Comparison of ENCODE assay signal across 9 mouse cellular contexts in genomic region chr14:25539493-25540116, GRCm38 (mm10).
DNase-seq lines count a peak whose midpoint lies in the region; ATAC-seq and TF ChIP-seq lines count a peak whose summit lies in the region.
"Had no signal": no experiment of that assay in that cellular context is flagged by ENCODE, and none has a peak within 500 bp of the region (broad histone marks: within the 10 kb centered on the region; RNA-seq: fewer than 3 reads in every experiment).

No protein-coding gene starts in this region.

- H3K9ac ChIP-seq in heart, postnatal 0 days (replicated peaks; ENCODE audit: low read depth, low read length), result no peak overlapping the region
- no peak overlapping the region for H3K9ac ChIP-seq in liver, adult 2 months (ENCODE audit: low read depth, low read length)
- H3K9ac ChIP-seq in liver, embryonic 12.5 days, result no peak overlapping the region

- no peaks in the 10 kb centered on the region for H3K9me3 ChIP-seq in heart, postnatal 0 days (replicated peaks; ENCODE audit: control insufficient read depth, low read length)
- H3K9me3 ChIP-seq in liver, embryonic 12.5 days (replicated peaks), result no peaks in the 10 kb centered on the region

- H3K4me2 ChIP-seq in heart, postnatal 0 days (ENCODE audit: low read depth, low read length), result no peak overlapping the region
- H3K4me2 ChIP-seq in liver, embryonic 12.5 days, result no peak overlapping the region

- WGBS in heart, postnatal 0 days, result 65% methylated on average over 10 of the region's 10 CpGs
- 66% methylated on average over 10 of the region's 10 CpGs for WGBS in liver, adult 2 months
- WGBS in liver, embryonic 12.5 days (ENCODE audit: insufficient replicate concordance), result 83% methylated on average over 10 of the region's 10 CpGs
- WGBS in spleen, adult 2 months, result 88% methylated on average over 10 of the region's 10 CpGs

- H3K79me2 ChIP-seq in liver, adult 2 months (ENCODE audit: control insufficient read depth, insufficient read depth, low read length), result peaks cover 12% of the 10 kb centered on the region; the same call in 1 of the 2 replicates

- TF ChIP-seq EP300 in heart, postnatal 0 days (IDR thresholded peaks at IDR 0.05; ENCODE audit: low read depth), result no peak

- DNase-seq in heart, postnatal 0 days (ENCODE audit: low spot score), result no peak
- no peak for DNase-seq in heart, adult 9 months (ENCODE audit: low spot score in 2 of 2)
- no peak for DNase-seq in liver, adult 2 months (ENCODE audit: extremely low read depth, low read depth, low spot score)
- DNase-seq in spleen, adult 2 months (ENCODE audit: low read depth in 1 of 2, low spot score in 2 of 2), result no peak
- no peak for DNase-seq in spleen, adult 12 weeks (ENCODE audit: low spot score)
- DNase-seq in right cerebral cortex, postnatal 25 days, result no peak
- DNase-seq: heart, postnatal 14 days had no signal

- no peak overlapping the region for H3K27ac ChIP-seq in heart, postnatal 0 days (ENCODE audit: low read depth)
- peak overlapping the region; percentile 29; the same call in 1 of the 2 replicates for H3K27ac ChIP-seq in liver, adult 2 months (replicated peaks; ENCODE audit: insufficient read depth, low read depth, low read length)
- no peak overlapping the region for H3K27ac ChIP-seq in liver, embryonic 12.5 days
- no peak overlapping the region for H3K27ac ChIP-seq in spleen, adult 2 months (ENCODE audit: insufficient read depth, low read length)
- H3K27ac ChIP-seq: macrophage had no signal

- no peak overlapping the region for H3K4me3 ChIP-seq in heart, postnatal 0 days (ENCODE audit: low read depth, low read length)
- H3K4me3 ChIP-seq in liver, adult 2 months (ENCODE audit: insufficient read depth, low read depth, low read length), result no peak overlapping the region
- no peak overlapping the region for H3K4me3 ChIP-seq in liver, embryonic 12.5 days
- H3K4me3 ChIP-seq in spleen, adult 2 months (ENCODE audit: extremely low read depth, insufficient read depth, insufficient read length), result no peak overlapping the region

- H3K27me3 ChIP-seq in heart, postnatal 0 days (ENCODE audit: control insufficient read depth, insufficient read depth, low read length), result no peaks in the 10 kb centered on the region
- H3K27me3 ChIP-seq in liver, adult 2 months (ENCODE audit: control insufficient read depth, insufficient read depth, low read length), result no peaks in the 10 kb centered on the region
- H3K27me3 ChIP-seq in liver, embryonic 12.5 days (replicated peaks), result no peaks in the 10 kb centered on the region
- H3K27me3 ChIP-seq in spleen, adult 2 months (ENCODE audit: control insufficient read depth, insufficient read depth, low read length), result no peaks in the 10 kb centered on the region

- no peak for ATAC-seq in heart, postnatal 0 days (ENCODE audit: insufficient read depth, low read depth)
- no peak for ATAC-seq in liver, embryonic 12.5 days

- TF ChIP-seq POLR2A in liver, adult 2 months (IDR thresholded peaks at IDR 0.05; ENCODE audit: extremely low read depth, insufficient read depth, low read length), result no peak
- TF ChIP-seq POLR2A in spleen, adult 2 months (IDR thresholded peaks at IDR 0.05; ENCODE audit: low read depth, low read length), result no peak

- peak; percentile 35 for TF ChIP-seq CTCF in heart, postnatal 0 days (IDR thresholded peaks at IDR 0.05; ENCODE audit: low read depth)
- 0 out of 2 replicates have a peak, but pooled peaks have one; percentile 22 for TF ChIP-seq CTCF in liver, adult 2 months (IDR thresholded peaks at IDR 0.05; ENCODE audit: low read depth, low read length)
- TF ChIP-seq CTCF in spleen, adult 2 months (IDR thresholded peaks at IDR 0.05; ENCODE audit: extremely low read depth, insufficient read depth, insufficient read length, insufficient replicate concordance), result peak; percentile 2; the same call in 1 of the 2 replicates

- H3K4me1 ChIP-seq in heart, postnatal 0 days (ENCODE audit: control insufficient read depth, insufficient read depth), result peaks cover 16% of the 10 kb centered on the region
- peaks cover 57% of the 10 kb centered on the region for H3K4me1 ChIP-seq in liver, adult 2 months (ENCODE audit: control insufficient read depth, insufficient read depth, low read length)
- H3K4me1 ChIP-seq in liver, embryonic 12.5 days, result peaks cover 61% of the 10 kb centered on the region
- H3K4me1 ChIP-seq in spleen, adult 2 months (ENCODE audit: control insufficient read depth, insufficient read depth, insufficient read length), result peaks cover 3% of the 10 kb centered on the region; the same call in 1 of the 2 replicates

- peaks cover 34% of the 10 kb centered on the region; the same call in 1 of the 2 replicates for H3K36me3 ChIP-seq in heart, postnatal 0 days (replicated peaks; ENCODE audit: control insufficient read depth, insufficient read depth, low read length)
- no peaks in the 10 kb centered on the region for H3K36me3 ChIP-seq in liver, adult 2 months (ENCODE audit: control insufficient read depth, insufficient read depth, low read length)
- peaks cover 53% of the 10 kb centered on the region for H3K36me3 ChIP-seq in liver, embryonic 12.5 days
- no peaks in the 10 kb centered on the region; the same call in 1 of the 2 replicates for H3K36me3 ChIP-seq in spleen, adult 2 months (ENCODE audit: control insufficient read depth, insufficient read depth, low read length)
